Mouse (Mus musculus) T-helper 17 cell (primary cell): ENCODE data around the gene Cacna1f.

Experiments
- in situ Hi-C, 2 experiments: fragments of 300-600 bp; cut with MboI, MseI; formaldehyde crosslinking; loops; 1 replicate in 1 of 2; 2 replicates in 1 of 2; pipeline ENCODE4 v1.15.1; 2025; ENCODE audit warnings: high pct_unique_total_duplicates in 2 of 2

Cacna1f gene

GRCm38 (mm10) chrX:7606783-7607182 lies at the start of gene Cacna1f:
TSS of gene Cacna1f (plus strand) at chrX:7607083.
- in situ Hi-C loops, result no loop called here

- in situ Hi-C loops, result no loop called here
These were observed 43.8 kb upstream of the Cacna1f start for GRCm38 (mm10) chrX:7563076-7563475.

GRCm38 (mm10) chrX:7566352-7566751 lies 40.5 kb upstream of the Cacna1f start:
- in situ Hi-C loops, result no loop called here

- in situ Hi-C loops, result no loop called here
These were observed 39.4 kb upstream of the Cacna1f start for GRCm38 (mm10) chrX:7567491-7567890.

- in situ Hi-C loops, result no loop called here
These were observed 36.3 kb upstream of the Cacna1f start for GRCm38 (mm10) chrX:7570481-7571175.

- in situ Hi-C loops, result no loop called here
These were observed 35.2 kb upstream of the Cacna1f start for GRCm38 (mm10) chrX:7571565-7572136.

GRCm38 (mm10) chrX:7572466-7572865 lies 34.4 kb upstream of the Cacna1f start:
- in situ Hi-C loops, result no loop called here

GRCm38 (mm10) chrX:7573176-7574086 lies 33.5 kb upstream of the Cacna1f start, which contains the start of gene Foxp3:
TSS of gene Foxp3 (plus strand) at chrX:7573644.
- in situ Hi-C loops, result no loop called here

GRCm38 (mm10) chrX:7574087-7574884 lies 32.6 kb upstream of the Cacna1f start, which contains the start of gene Ppp1r3f:
TSS of gene Ppp1r3f (minus strand) at chrX:7574283.
- in situ Hi-C loops, result no loop called here

GRCm38 (mm10) chrX:7574885-7575231 lies 32.0 kb upstream of the Cacna1f start:
- in situ Hi-C loops, result loop anchor here in 1 of 2 experiments (5.0 kb wide), 1 partner anchor 67 kb away; no protein-coding TSS in a partner anchor

GRCm38 (mm10) chrX:7581151-7581550 lies 25.7 kb upstream of the Cacna1f start:
- in situ Hi-C loops, result no loop called here

- in situ Hi-C loops, result no loop called here
These were observed 23.0 kb upstream of the Cacna1f start for GRCm38 (mm10) chrX:7583881-7584280.

GRCm38 (mm10) chrX:7586356-7586755 lies 20.5 kb upstream of the Cacna1f start:
- in situ Hi-C loops, result no loop called here

GRCm38 (mm10) chrX:7595371-7595770 lies 11.5 kb upstream of the Cacna1f start:
- in situ Hi-C loops, result no loop called here

- in situ Hi-C loops, result no loop called here
These were observed 2.9 kb upstream of the Cacna1f start for GRCm38 (mm10) chrX:7604004-7604403.

GRCm38 (mm10) chrX:7604879-7605574 lies 1.9 kb upstream of the Cacna1f start, which contains the start of gene Ccdc22:
TSS of gene Ccdc22 (minus strand) at chrX:7605517.
- in situ Hi-C loops, result no loop called here

GRCm38 (mm10) chrX:7605575-7605941 lies 1.3 kb upstream of the Cacna1f start:
- in situ Hi-C loops, result no loop called here

GRCm38 (mm10) chrX:7610035-7610434 lies 3.2 kb downstream of the Cacna1f start:
- in situ Hi-C loops, result no loop called here

GRCm38 (mm10) chrX:7610536-7611258 lies 3.8 kb downstream of the Cacna1f start:
- in situ Hi-C loops, result no loop called here
